Mouse (Mus musculus): ENCODE measurements around the gene Gm21800.
"Not testable (repeated sequence)": the region's sequence is repeated elsewhere in the genome, so short reads cannot be mapped to it uniquely, and the experiment has no call there.

GRCm38 (mm10) chrY:41406198-41406597, at the start of gene Gm21800:
- TF ChIP-seq CTCF (IDR thresholded peaks at IDR 0.05; ENCODE audit: control insufficient read depth, insufficient read depth, insufficient replicate concordance, low read depth, low read length); POLR2A (IDR thresholded peaks at IDR 0.05; ENCODE audit: control insufficient read depth, low read depth, low read length): not testable (repeated sequence)

All from testis, adult 2 months (tissue).